Mouse (Mus musculus) fat pad, adult 2 months (tissue): ENCODE results near the gene Siglecg.
A peak's percentile ranks its signal among the peaks of the same experiment; 100 is the strongest.

Source experiments
- DNase-seq: peaks from one replicate; pipeline ENCODE4 v3.0.0-alpha.2; 2011; ENCODE audit warnings: low read depth, low spot score; ENCODE audit errors: extremely low read depth

Siglecg gene

GRCm38 (mm10) chr7:43441071-43441470 is 33.1 kb downstream of the Siglecg start:
- no peak for DNase-seq

DNA sequence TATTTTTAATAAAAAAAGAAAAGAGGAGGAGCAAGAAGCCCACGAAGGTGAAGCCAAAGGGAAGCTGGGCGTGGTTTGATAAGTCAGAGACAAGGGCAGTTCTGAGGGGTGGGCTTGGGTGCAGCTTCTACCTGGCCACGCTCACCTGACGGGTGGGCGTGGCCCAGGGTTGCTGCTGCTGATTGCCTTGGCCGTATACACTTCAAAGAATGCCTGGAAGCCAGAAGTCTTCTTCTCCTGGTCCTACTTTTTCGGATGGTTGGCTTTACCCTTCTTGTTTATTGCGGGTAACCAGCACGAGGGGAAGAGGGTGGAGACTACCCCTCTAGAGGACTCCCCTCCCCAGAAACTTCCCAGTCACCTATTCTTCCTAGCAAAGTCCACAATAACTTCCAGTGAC is 34.7 kb downstream of the Siglecg start:
- no peak for DNase-seq

DNA sequence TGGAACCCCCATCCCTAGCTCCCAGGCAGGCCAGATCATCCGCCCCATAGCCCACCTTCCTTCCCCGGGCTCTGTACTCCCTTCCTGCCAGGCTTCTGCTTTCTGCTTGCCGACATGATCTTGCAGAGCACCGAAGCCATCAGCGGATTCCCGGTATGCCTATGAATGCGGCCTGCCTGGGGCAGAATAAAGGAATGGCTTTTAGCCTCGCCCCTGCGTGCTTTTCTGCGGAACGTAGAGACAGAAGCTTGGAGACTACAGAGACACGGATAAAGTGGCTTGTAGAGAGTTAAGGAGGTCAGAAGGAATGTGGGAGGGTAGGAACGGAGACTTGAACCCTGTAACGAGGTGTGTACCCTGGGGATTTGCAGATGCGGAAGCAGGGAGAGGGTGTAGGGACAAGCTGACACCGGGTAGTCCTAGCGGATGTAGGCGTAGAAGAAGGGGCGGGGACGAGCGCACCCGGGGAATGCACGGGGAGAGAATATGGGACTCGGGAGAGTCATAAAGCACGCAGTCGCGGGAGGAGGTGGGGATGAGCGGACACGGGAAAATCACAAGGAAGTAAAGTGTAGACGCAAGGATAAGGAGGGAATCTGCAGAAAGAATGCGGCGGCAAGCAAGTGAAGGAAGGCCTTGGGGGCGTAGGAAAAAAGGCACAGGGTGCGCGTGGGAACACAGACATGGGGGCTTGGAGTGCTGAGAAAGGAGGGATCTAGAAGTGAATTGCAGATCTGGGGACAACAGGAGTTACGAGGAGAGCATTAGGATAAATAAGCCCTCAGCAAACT is 35.3 kb downstream of the Siglecg start:
- peak; percentile 26 for DNase-seq

DNA sequence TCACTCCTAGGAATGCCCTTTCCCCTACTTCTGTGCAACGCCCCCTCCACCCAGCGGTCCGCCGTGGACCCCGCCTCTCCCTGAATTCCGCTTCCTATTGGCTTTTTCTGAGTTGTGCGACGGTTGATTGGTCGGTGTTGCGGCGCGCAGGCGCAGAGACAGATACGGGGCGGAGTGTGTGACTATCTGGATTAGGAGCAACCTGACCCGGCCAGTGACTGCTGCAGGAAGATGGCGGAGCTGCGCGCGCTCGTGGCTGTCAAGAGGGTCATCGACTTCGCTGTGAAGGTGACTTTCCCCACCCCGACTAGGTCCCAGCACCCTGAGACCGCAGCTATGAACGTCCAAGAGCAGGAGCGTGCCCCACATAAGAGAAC is 35.9 kb downstream of the Siglecg start, which contains the start of the genes Etfb and Gm45233:
Gene Etfb (plus strand): TSS at position 167 of the 377 bp plus-strand sequence.
Gene Gm45233 (plus strand): TSS at position 212 of the 377 bp plus-strand sequence.
- peak; percentile 68 for DNase-seq

- no peak for DNase-seq
Measured at GRCm38 (mm10) chr7:43447801-43448200, 39.8 kb downstream of the Siglecg start.

DNA sequence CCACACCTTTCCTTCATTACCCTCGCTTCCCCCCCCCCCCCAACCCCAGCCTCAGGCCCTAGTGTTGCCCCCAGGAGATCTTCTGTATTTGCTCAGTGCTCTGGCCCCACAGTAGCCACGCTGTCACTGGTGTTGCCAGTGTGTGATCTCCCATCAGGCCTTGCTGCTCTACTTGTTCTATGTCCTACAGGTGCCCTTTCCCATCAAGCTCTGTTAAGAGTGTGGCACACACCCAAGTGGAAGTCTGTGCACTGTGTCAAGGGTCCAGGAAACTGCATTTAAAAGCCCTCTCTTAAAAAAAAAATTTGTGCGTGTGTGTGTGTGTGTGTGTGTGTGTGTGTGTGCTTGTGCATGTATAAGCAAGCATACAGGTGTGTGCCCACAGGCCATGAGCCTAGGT is 40.2 kb downstream of the Siglecg start:
- no peak for DNase-seq

- DNase-seq, result no peak
Measured at GRCm38 (mm10) chr7:43449811-43450210, 41.8 kb downstream of the Siglecg start.

GRCm38 (mm10) chr7:43451726-43452125 is 43.7 kb downstream of the Siglecg start:
- DNase-seq, result no peak

- DNase-seq, result no peak
Measured at GRCm38 (mm10) chr7:43452609-43453008, 44.6 kb downstream of the Siglecg start.

GRCm38 (mm10) chr7:43453599-43454355 is 45.8 kb downstream of the Siglecg start:
- peak; percentile 74 for DNase-seq

GRCm38 (mm10) chr7:43454371-43454770 is 46.4 kb downstream of the Siglecg start:
- no peak for DNase-seq

DNA sequence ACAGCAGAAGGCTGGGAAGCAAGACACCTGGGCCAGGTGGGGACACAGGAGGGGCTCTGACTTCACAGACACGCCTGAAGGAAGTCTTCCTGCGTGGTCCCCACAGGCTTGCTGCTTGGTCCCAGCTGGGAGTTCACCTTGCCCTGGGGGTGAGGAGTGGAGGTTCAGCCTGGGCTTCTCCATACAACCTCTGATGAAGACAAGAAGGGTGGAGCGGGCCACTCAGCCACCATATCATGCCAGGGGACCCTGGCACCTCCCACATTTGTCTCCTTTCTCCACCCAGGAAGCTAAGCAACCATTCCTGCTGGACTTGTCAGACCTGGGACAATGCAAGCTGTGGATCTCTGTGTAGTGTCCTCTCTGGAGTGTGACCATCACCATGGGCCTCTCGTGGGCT is 54.8 kb downstream of the Siglecg start, which contains the start of gene Vsig10l:
Gene Vsig10l (plus strand): TSS at position 301 of the 400 bp plus-strand sequence.
- no peak for DNase-seq

GRCm38 (mm10) chr7:43463976-43464375 is 56.0 kb downstream of the Siglecg start:
- no peak for DNase-seq

DNA sequence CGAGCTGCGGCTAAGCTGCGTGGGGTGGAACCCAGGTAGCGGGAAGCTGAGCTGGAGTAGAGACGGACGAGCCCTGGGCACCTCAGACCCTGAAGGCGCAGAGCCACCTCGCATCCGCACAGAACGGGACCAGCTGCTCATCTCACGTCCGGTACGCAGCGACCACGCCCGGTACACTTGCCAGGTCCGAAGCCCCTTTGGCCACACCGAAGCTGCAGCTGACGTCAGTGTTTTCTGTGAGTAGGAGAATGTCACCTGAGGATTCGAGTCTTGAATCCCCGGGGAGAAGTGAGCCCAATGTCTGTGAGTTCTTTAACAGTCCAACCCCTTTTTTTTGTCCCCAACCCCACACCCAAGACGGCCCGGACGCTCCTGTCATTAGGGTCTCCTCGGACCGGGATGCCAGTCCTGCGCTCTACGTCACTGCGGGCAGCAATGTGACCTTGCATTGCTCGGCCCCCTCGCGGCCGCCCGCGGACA is 56.9 kb downstream of the Siglecg start:
- DNase-seq, result no peak

- DNase-seq, result peak; percentile 57
Measured at GRCm38 (mm10) chr7:43465344-43466098, 57.5 kb downstream of the Siglecg start.

GRCm38 (mm10) chr7:43466099-43466694 is 58.2 kb downstream of the Siglecg start:
- DNase-seq, result no peak
